In genomic region chr8:45975837-45976468, GRCm38 (mm10) we compare ENCODE assay signal across 8 mouse cellular contexts. TPM values are rescaled to one million over a fixed set of nuclear protein-coding genes. Genes with fewer than 3 reads are reported as not detected.
DNase-seq lines count a peak whose midpoint lies in the region; ATAC-seq and TF ChIP-seq lines count a peak whose summit lies in the region.

No protein-coding gene starts in this region.

- no peaks in the 10 kb centered on the region for H3K27me3 ChIP-seq in kidney, adult 2 months (replicated peaks; ENCODE audit: control insufficient read depth, insufficient read depth, low read length)
- H3K27me3 ChIP-seq in hindbrain, embryonic 13.5 days = no peaks in the 10 kb centered on the region
- H3K27me3 ChIP-seq in midbrain, embryonic 13.5 days = no peaks in the 10 kb centered on the region

- H3K4me3 ChIP-seq in kidney, adult 2 months (ENCODE audit: insufficient read depth, low read depth, low read length) = peak overlapping the region; percentile 70
- H3K4me3 ChIP-seq in brown adipose tissue, adult 24 weeks (ENCODE audit: insufficient read depth, low read depth, low read length) = peak overlapping the region; percentile 81
- H3K4me3 ChIP-seq in hindbrain, embryonic 13.5 days = peak overlapping the region; percentile 65
- peak overlapping the region; percentile 62 for H3K4me3 ChIP-seq in midbrain, embryonic 13.5 days (replicated peaks)

- WGBS in kidney, adult 2 months = 41% methylated on average over 11 of the region's 11 CpGs
- 84% methylated on average over 11 of the region's 11 CpGs for WGBS in hindbrain, embryonic 13.5 days
- WGBS in midbrain, embryonic 13.5 days = 71% methylated on average over 11 of the region's 11 CpGs

- H3K4me1 ChIP-seq in kidney, adult 2 months (ENCODE audit: control insufficient read depth, insufficient read depth, low read length) = no peaks in the 10 kb centered on the region; the same call in 1 of the 2 replicates
- H3K4me1 ChIP-seq in brown adipose tissue, adult 24 weeks (ENCODE audit: control insufficient read depth, insufficient read depth, insufficient read length, low read length) = peaks cover 8% of the 10 kb centered on the region; the same call in 1 of the 2 replicates
- peaks cover 14% of the 10 kb centered on the region for H3K4me1 ChIP-seq in hindbrain, embryonic 13.5 days (replicated peaks)
- H3K4me1 ChIP-seq in midbrain, embryonic 13.5 days (replicated peaks) = peaks cover 16% of the 10 kb centered on the region

- TF ChIP-seq CTCF in kidney, adult 2 months (conservative IDR thresholded peaks at IDR 0.05; ENCODE audit: insufficient read depth, insufficient read length, low read depth, low read length) = no peak

- H3K36me3 ChIP-seq in kidney, adult 2 months (ENCODE audit: control insufficient read depth, insufficient read depth, low read length) = peaks cover 4% of the 10 kb centered on the region
- H3K36me3 ChIP-seq in hindbrain, embryonic 13.5 days = peaks cover 19% of the 10 kb centered on the region
- H3K36me3 ChIP-seq in midbrain, embryonic 13.5 days = peaks cover 14% of the 10 kb centered on the region

- H3K9ac ChIP-seq in hindbrain, embryonic 13.5 days = peak overlapping the region; percentile 77
- peak overlapping the region; percentile 64 for H3K9ac ChIP-seq in midbrain, embryonic 13.5 days (replicated peaks)

- DNase-seq in kidney, adult 2 months = peak; percentile 4
- no peak for DNase-seq in kidney, adult 9 months
- no peak for DNase-seq in natural killer cell, adult 2 months (ENCODE audit: low spot score in 2 of 2)
- DNase-seq in layer of hippocampus, postnatal 10 days (ENCODE audit: low spot score in 2 of 2) = no peak
- no peak for DNase-seq in urinary bladder, postnatal 14 days (ENCODE audit: low spot score)

- TF ChIP-seq POLR2A in kidney, adult 2 months (IDR thresholded peaks at IDR 0.05; ENCODE audit: low read depth, low read length) = no peak

- peak overlapping the region; percentile 67 for H3K4me2 ChIP-seq in hindbrain, embryonic 13.5 days
- peak overlapping the region; percentile 72 for H3K4me2 ChIP-seq in midbrain, embryonic 13.5 days (replicated peaks)

- no peak overlapping the region for H3K27ac ChIP-seq in kidney, adult 2 months (ENCODE audit: insufficient read depth, low read depth, low read length)
- H3K27ac ChIP-seq in brown adipose tissue, adult 24 weeks (replicated peaks; ENCODE audit: low read depth, low read length) = peak overlapping the region; percentile 32
- no peak overlapping the region for H3K27ac ChIP-seq in hindbrain, embryonic 13.5 days
- no peak overlapping the region for H3K27ac ChIP-seq in midbrain, embryonic 13.5 days

- peak; percentile 9 for ATAC-seq in hindbrain, embryonic 13.5 days (ENCODE audit: low FRiP score)
- ATAC-seq in midbrain, embryonic 13.5 days = 0 out of 2 replicates have a peak, but pooled peaks have one; percentile 7

- peaks cover under 1% of the 10 kb centered on the region; the same call in 1 of the 2 replicates for H3K9me3 ChIP-seq in hindbrain, embryonic 13.5 days
- peaks cover 3% of the 10 kb centered on the region; the same call in 1 of the 2 replicates for H3K9me3 ChIP-seq in midbrain, embryonic 13.5 days

RNA-seq across cellular contexts. Expression of gene Ufsp2, which starts 0.6 kb away (rescaled TPM):
- polyA plus RNA-seq in kidney, adult 2 months (2012; rRNA removed) = 22.9 and 29.2 TPM in 2 replicates
- 34.6 and 42.1 TPM in 2 replicates for polyA plus RNA-seq in brown adipose tissue, adult 24 weeks (2012; ENCODE audit: insufficient read depth, insufficient read length, missing spikeins)
- 67.4 and 70.4 TPM in 2 replicates for polyA plus RNA-seq in hindbrain, embryonic 13.5 days (2015; fragmentation: Nextera tagmentation; extraction: Ambion mirVana)
- polyA plus RNA-seq in midbrain, embryonic 13.5 days (2015; fragmentation: Nextera tagmentation; extraction: Ambion mirVana) = 60.3 and 62.6 TPM in 2 replicates
- total RNA-seq in layer of hippocampus, postnatal 10 days (2021) = 10 to 100 TPM; 54.0 to 58.5 TPM

RNA-seq across cellular contexts. Expression of gene 1700029J07Rik, which starts 0.9 kb away (rescaled TPM):
- polyA plus RNA-seq in kidney, adult 2 months (2012; rRNA removed) = 1.2 and 1.3 TPM in 2 replicates
- polyA plus RNA-seq in brown adipose tissue, adult 24 weeks (2012; ENCODE audit: insufficient read depth, insufficient read length, missing spikeins) = 0.54 and 1.8 TPM in 2 replicates
- 5.6 and 5.8 TPM in 2 replicates for polyA plus RNA-seq in hindbrain, embryonic 13.5 days (2015; fragmentation: Nextera tagmentation; extraction: Ambion mirVana)
- 4.0 and 4.8 TPM in 2 replicates for polyA plus RNA-seq in midbrain, embryonic 13.5 days (2015; fragmentation: Nextera tagmentation; extraction: Ambion mirVana)
- 1 to 10 TPM; 4.0 to 4.3 TPM for total RNA-seq in layer of hippocampus, postnatal 10 days (2021)

RNA-seq across cellular contexts. Expression of gene Lrp2bp, which starts 23.1 kb away (rescaled TPM):
- 0.17 and 0.18 TPM in 2 replicates for polyA plus RNA-seq in kidney, adult 2 months (2012; rRNA removed)
- not detected in 2 replicates for polyA plus RNA-seq in brown adipose tissue, adult 24 weeks (2012; ENCODE audit: insufficient read depth, insufficient read length, missing spikeins)
- 0.48 and 0.65 TPM in 2 replicates for polyA plus RNA-seq in hindbrain, embryonic 13.5 days (2015; fragmentation: Nextera tagmentation; extraction: Ambion mirVana)
- 0.55 and 0.62 TPM in 2 replicates for polyA plus RNA-seq in midbrain, embryonic 13.5 days (2015; fragmentation: Nextera tagmentation; extraction: Ambion mirVana)
- under 1 TPM; 0.42 to 0.46 TPM for total RNA-seq in layer of hippocampus, postnatal 10 days (2021)

RNA-seq across cellular contexts. Expression of gene Ankrd37, which starts 29.6 kb away (rescaled TPM):
- 1.5 and 1.8 TPM in 2 replicates for polyA plus RNA-seq in kidney, adult 2 months (2012; rRNA removed)
- 2.6 TPM in 1 of 2 replicates, not detected in the other for polyA plus RNA-seq in brown adipose tissue, adult 24 weeks (2012; ENCODE audit: insufficient read depth, insufficient read length, missing spikeins)
- 31.2 and 32.0 TPM in 2 replicates for polyA plus RNA-seq in hindbrain, embryonic 13.5 days (2015; fragmentation: Nextera tagmentation; extraction: Ambion mirVana)
- polyA plus RNA-seq in midbrain, embryonic 13.5 days (2015; fragmentation: Nextera tagmentation; extraction: Ambion mirVana) = 32.3 and 32.6 TPM in 2 replicates
- 1 to 10 TPM; 5.7 to 6.8 TPM for total RNA-seq in layer of hippocampus, postnatal 10 days (2021)

RNA-seq across cellular contexts. Expression of gene Ccdc110, which starts 41.5 kb away (rescaled TPM):
- not detected in 2 replicates for polyA plus RNA-seq in kidney, adult 2 months (2012; rRNA removed)
- not detected in 2 replicates for polyA plus RNA-seq in brown adipose tissue, adult 24 weeks (2012; ENCODE audit: insufficient read depth, insufficient read length, missing spikeins)
- 0.06 and 0.19 TPM in 2 replicates for polyA plus RNA-seq in hindbrain, embryonic 13.5 days (2015; fragmentation: Nextera tagmentation; extraction: Ambion mirVana)
- polyA plus RNA-seq in midbrain, embryonic 13.5 days (2015; fragmentation: Nextera tagmentation; extraction: Ambion mirVana) = 0.20 and 0.31 TPM in 2 replicates
- total RNA-seq in layer of hippocampus, postnatal 10 days (2021) = 1 to 10 TPM; 1.4 to 1.8 TPM
